Mouse (Mus musculus): ENCODE measurements around the gene Prkn.

- TF ChIP-seq CTCF (IDR thresholded peaks at IDR 0.05; ENCODE audit: extremely low read depth, insufficient read depth, low read length) (peak; percentile 39; the same call in 1 of the 2 replicates), POLR2A (IDR thresholded peaks at IDR 0.05; ENCODE audit: extremely low read depth, insufficient read depth, low read length) (no peak)
Observed at GRCm38 (mm10) chr17:11229426-11229825, 389.2 kb downstream of the Prkn start.
